Mouse (Mus musculus) lung, embryonic 16.5 days (tissue): Measurements from ENCODE around the gene Acp6. TPM values are rescaled to one million over a fixed set of nuclear protein-coding genes. Genes with fewer than 3 reads are reported as not detected.

Experiments used
- ATAC-seq: fragments of 200-750 bp; cut with Nextera tagmentation; 2 replicates; pipeline ENCODE4 v1.8.0; 2017; ENCODE audit warnings: low read depth, mild to moderate bottlenecking, moderate library complexity
- H3K27ac ChIP-seq: fragments of 300-500 bp; sonication (generic); 2 replicates; pipeline ENCODE4 v1.5.1; 2014; ENCODE audit warnings: mild to moderate bottlenecking, control low read depth, low read length
- H3K27me3 ChIP-seq: fragments of 300-500 bp; sonication (generic); 2 replicates; pipeline ENCODE4 v1.6.1; 2014; ENCODE audit warnings: low read depth, low read length, mixed read lengths; ENCODE audit not compliant: control insufficient read depth, insufficient read depth
- H3K36me3 ChIP-seq: fragments of 300-500 bp; sonication (generic); 2 replicates; pipeline ENCODE4 v1.6.1; 2014; ENCODE audit warnings: low read length; ENCODE audit not compliant: control insufficient read depth, insufficient read depth
- H3K4me1 ChIP-seq: fragments of 300-500 bp; sonication (generic); replicated peaks from 2 replicates; pipeline ENCODE4 v1.6.1; 2014; ENCODE audit warnings: low read length, mixed read lengths; ENCODE audit not compliant: control insufficient read depth, insufficient read depth
- H3K4me2 ChIP-seq: fragments of 300-500 bp; sonication (generic); 2 replicates; pipeline ENCODE4 v1.6.1; 2014; ENCODE audit warnings: low read depth, low read length, control low read depth
- H3K4me3 ChIP-seq: fragments of 300-500 bp; sonication (generic); 2 replicates; pipeline ENCODE4 v1.5.1; 2014; ENCODE audit warnings: mild to moderate bottlenecking, low read length, control low read depth
- H3K9ac ChIP-seq: fragments of 300-500 bp; sonication (generic); 2 replicates; pipeline ENCODE4 v1.6.1; 2014; ENCODE audit warnings: low read length, control low read depth
- H3K9me3 ChIP-seq: fragments of 300-500 bp; sonication (generic); 2 replicates; pipeline ENCODE4 v1.6.1; 2016; ENCODE audit warnings: low read length; ENCODE audit not compliant: control insufficient read depth
- WGBS: fragments of 180-500 bp; shearing (Covaris S2); extraction: QIAGEN DNeasy Blood & Tissue Kit; methylation state at CpG from one replicate; pipeline ENCODE4 v1.1.7; 2014; 5-methylcytosine and 5-hydroxymethylcytosine counted together
- polyA plus RNA-seq: library from polyadenylated mRNA; unstranded; fragments of >200 nt; fragmentation: Nextera tagmentation; extraction: Ambion mirVana; gene quantifications from 2 replicates; pipeline ENCODE4 v1.2.1, GENCODE M21; 2015

The Acp6 gene
- polyA plus RNA-seq, 1 experiment from 2014 or later: 52.3 TPM

DNA sequence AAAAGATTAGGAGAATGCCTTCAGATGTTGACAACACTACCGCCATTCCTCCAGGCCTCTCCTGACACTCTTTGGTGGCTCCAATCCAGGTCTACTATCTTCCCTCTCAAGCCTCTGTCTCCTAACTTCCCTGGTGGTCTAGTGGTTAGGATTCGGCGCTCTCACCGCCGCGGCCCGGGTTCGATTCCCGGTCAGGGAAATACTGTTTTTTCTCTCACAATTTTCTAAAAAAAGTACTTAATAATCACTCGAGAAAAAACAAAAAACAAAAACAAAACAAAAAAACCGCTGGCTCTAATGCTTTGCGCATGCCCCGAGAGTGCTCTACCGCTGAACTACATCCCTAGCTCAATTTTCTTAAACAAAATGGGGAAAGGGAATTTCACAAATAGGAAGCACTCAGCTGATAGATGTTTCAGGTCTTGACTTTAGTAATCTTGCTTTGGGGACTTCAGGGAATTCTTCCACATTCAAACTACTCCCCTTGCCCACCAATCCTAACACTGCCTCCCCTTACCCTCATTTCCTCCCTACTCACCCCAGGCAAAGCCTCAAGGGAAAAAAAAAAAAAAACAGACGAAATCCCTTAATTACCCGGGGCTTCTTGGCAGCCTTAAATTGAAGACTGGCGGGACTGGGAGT, 498 bp upstream of the Acp6 start:
- peak; percentile 46 for ATAC-seq
- H3K4me3 ChIP-seq: peak overlapping the region; percentile 76
- peak overlapping the region; percentile 58 for H3K9ac ChIP-seq
- H3K27ac ChIP-seq: peak overlapping the region; percentile 62
- peaks cover 10% of the 10 kb centered on the region; the same call in 1 of the 2 replicates for H3K4me1 ChIP-seq
- under 1% methylated on average over 17 of the region's 17 CpGs for WGBS
- H3K27me3 ChIP-seq: no peaks in the 10 kb centered on the region
- no peaks in the 10 kb centered on the region for H3K9me3 ChIP-seq
- no peaks in the 10 kb centered on the region for H3K36me3 ChIP-seq
- H3K4me2 ChIP-seq: peak overlapping the region; percentile 51

DNA sequence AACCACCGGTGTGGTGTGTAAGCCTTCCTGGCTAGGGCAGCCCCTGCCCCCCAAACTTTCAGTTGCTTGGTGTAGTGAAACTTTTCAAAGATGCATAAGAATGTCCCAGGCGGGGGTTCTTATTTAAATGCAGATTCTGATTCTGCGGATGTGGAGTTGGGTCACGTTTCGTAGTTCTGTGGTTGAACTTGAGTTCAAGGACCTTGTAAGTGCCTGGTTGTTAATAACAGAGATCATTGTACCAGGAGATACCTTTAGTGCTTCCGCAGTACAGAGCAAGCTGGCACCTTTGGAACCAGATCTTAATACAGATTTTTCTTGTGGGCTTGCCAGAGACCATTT, 903 bp downstream of the Acp6 start:
- ATAC-seq: no peak
- Histone ChIP-seq H3K4me3 (peak overlapping the region; percentile 76), H3K4me1 (peaks cover 10% of the 10 kb centered on the region; the same call in 1 of the 2 replicates), H3K27me3 (no peaks in the 10 kb centered on the region), H3K36me3 (no peaks in the 10 kb centered on the region), H3K4me2 (peak overlapping the region; percentile 80), H3K9me3 (no peaks in the 10 kb centered on the region), H3K9ac (peak overlapping the region; percentile 83), H3K27ac (peak overlapping the region; percentile 64)
- 10% methylated on average over 6 of the region's 6 CpGs for WGBS

DNA sequence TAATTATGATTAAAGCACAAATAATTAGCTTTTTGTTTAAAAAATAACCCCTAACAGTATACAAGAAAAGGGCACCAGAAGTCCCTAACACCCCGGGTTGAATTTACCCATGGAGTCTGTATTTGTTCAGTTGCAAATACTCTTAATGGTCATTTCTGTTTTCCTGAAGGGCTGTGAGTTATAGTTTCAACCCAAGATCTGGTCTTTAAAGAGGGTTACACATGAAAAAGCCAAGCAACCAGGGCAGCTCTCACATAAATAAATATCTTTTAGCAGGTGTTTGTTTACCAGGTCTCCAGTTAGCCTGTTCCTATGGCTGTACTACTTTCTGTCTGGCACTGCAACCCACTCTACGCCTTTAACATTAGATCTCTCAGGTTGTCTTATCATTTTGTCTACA, 1.4 kb downstream of the Acp6 start:
- H3K4me3 ChIP-seq: peak overlapping the region; percentile 76
- H3K27ac ChIP-seq: no peak overlapping the region
- ATAC-seq: no peak
- H3K9me3 ChIP-seq: no peaks in the 10 kb centered on the region
- H3K4me1 ChIP-seq: peaks cover 10% of the 10 kb centered on the region; the same call in 1 of the 2 replicates
- H3K4me2 ChIP-seq: peak overlapping the region; percentile 80; the same call in 1 of the 2 replicates
- WGBS: 69% methylated on average over 2 of the region's 2 CpGs
- H3K9ac ChIP-seq: no peak overlapping the region
- H3K27me3 ChIP-seq: no peaks in the 10 kb centered on the region
- H3K36me3 ChIP-seq: no peaks in the 10 kb centered on the region

DNA sequence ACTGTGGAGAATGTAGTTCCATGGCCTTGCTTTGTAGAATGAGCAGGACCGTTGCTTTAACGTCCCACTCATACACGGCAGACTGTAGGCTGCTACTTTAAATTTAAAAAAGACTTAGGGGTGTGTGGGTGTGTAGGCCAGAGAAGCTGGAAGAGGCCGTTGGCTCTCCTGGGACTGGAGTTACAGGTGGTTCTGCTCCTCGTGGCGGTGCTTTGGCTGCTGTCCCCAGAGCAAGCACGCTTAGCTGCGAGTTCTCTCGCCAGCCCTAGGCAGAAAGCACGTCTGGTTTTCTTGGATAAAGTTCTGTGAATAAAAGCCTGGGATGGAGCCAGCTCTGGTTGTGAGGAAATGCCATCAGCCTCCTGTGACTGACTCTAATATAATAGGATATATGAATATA, 2.3 kb downstream of the Acp6 start:
- no peak overlapping the region for H3K9ac ChIP-seq
- ATAC-seq: no peak
- H3K4me1 ChIP-seq: peaks cover 10% of the 10 kb centered on the region; the same call in 1 of the 2 replicates
- H3K9me3 ChIP-seq: no peaks in the 10 kb centered on the region
- H3K4me2 ChIP-seq: peak overlapping the region; percentile 24; the same call in 1 of the 2 replicates
- 38% methylated on average over 10 of the region's 10 CpGs for WGBS
- H3K27me3 ChIP-seq: no peaks in the 10 kb centered on the region
- H3K27ac ChIP-seq: no peak overlapping the region
- H3K4me3 ChIP-seq: no peak overlapping the region
- H3K36me3 ChIP-seq: no peaks in the 10 kb centered on the region

DNA sequence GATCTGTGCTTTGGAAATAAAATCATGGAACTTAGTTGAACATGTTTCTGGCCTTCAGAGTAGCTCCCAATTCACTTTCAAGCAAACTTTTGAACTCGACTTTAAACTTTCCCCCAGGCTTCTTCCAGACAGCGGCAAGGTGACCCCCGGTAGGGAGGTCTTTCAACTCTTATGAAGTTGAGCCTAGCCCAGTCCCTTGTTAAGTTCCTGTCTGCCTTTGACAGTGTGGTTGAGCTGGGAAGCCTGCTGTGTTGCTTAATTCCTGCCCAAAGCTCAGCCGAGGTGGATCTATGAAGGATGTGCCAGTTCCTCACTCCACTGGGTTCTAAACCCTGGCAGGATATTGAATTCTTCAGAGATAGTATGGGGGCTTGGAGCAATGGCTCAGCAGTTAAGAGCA, 3.2 kb downstream of the Acp6 start:
- Histone ChIP-seq H3K9ac (no peak overlapping the region), H3K36me3 (no peaks in the 10 kb centered on the region), H3K27ac (no peak overlapping the region), H3K4me3 (no peak overlapping the region), H3K27me3 (no peaks in the 10 kb centered on the region), H3K4me2 (no peak overlapping the region), H3K9me3 (no peaks in the 10 kb centered on the region), H3K4me1 (peaks cover 10% of the 10 kb centered on the region; the same call in 1 of the 2 replicates)
- 65% methylated on average over 4 of the region's 4 CpGs for WGBS
- ATAC-seq: no peak

DNA sequence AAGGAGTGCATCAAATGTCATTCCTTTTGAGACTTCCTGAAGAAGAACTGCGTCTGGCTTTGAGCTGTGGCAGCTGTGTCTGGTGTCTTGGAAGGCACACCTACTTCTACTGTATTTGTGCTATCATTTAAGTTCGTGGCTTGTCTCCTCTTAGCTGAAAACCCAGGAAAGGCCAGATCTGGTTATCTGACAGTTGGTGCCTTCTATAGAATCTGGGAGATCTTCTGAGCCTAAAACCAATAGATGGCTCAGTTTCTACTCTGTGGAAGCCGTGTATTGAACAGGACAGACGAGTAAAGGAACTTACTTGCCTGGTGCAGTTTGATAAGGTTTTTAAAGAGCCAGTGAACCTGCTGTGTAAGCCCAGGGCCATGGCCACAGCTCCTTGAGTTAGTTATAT, 5.9 kb downstream of the Acp6 start:
- 62% methylated on average over 4 of the region's 4 CpGs for WGBS
- H3K4me1 ChIP-seq: peaks cover 9% of the 10 kb centered on the region; the same call in 1 of the 2 replicates

DNA sequence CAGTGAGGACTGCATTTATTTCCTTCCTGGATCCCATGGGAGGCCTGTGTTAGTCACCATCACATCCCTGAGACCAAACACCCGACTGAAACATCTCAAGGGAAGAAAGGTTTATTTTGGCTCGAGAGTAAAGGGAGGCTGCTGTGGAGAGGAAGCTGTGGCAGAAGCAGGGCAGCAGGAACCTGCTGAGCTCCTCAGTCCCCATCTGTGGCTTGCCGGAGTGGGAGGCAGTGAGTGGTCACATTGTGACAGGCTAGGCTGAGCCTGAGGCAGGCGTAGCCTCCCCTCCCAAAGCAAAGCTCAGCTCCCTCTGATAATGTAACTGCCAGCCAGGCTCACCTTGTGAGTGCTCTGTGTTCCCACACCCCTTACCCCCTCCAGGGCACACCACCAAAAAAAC, 8.5 kb downstream of the Acp6 start:
- H3K9me3 ChIP-seq: no peaks in the 10 kb centered on the region
- H3K27me3 ChIP-seq: no peaks in the 10 kb centered on the region
- no peak overlapping the region for H3K4me2 ChIP-seq
- peaks cover 4% of the 10 kb centered on the region; the same call in 1 of the 2 replicates for H3K36me3 ChIP-seq
- WGBS: 63% methylated on average over 4 of the region's 4 CpGs
- H3K4me1 ChIP-seq: no peaks in the 10 kb centered on the region
- H3K4me3 ChIP-seq: no peak overlapping the region
- no peak for ATAC-seq
- H3K9ac ChIP-seq: no peak overlapping the region
- no peak overlapping the region for H3K27ac ChIP-seq

More for the DNA sequence above, 5.9 kb downstream of the Acp6 start:
- Histone ChIP-seq H3K27me3 (no peaks in the 10 kb centered on the region), H3K9me3 (no peaks in the 10 kb centered on the region), H3K9ac (no peak overlapping the region), H3K36me3 (peaks cover 3% of the 10 kb centered on the region; the same call in 1 of the 2 replicates), H3K4me3 (no peak overlapping the region), H3K4me2 (no peak overlapping the region), H3K27ac (no peak overlapping the region)
- no peak for ATAC-seq

DNA sequence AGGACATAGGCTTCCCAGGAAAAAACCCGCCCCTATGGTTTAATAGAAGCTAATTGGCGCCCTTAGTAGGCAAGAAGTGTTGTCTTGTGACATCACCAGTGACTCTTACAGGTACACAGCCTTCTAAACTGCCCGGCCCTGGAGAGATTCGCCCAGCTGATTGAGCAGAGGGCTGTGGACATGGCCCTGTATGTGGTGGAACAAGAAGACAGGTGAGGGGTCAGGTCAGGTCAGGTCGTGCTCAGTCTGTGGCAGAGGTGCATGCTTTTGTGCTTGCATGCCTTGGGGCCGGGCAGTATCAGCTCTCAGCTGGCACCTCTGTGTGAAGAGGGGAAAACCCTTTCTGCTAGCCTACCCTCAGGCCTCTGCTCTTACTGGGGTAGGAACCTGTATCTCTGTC, 13.0 kb downstream of the Acp6 start:
- no peaks in the 10 kb centered on the region for H3K9me3 ChIP-seq
- ATAC-seq: no peak
- H3K4me1 ChIP-seq: no peaks in the 10 kb centered on the region
- H3K9ac ChIP-seq: no peak overlapping the region
- H3K36me3 ChIP-seq: peaks cover 6% of the 10 kb centered on the region; the same call in 1 of the 2 replicates
- no peaks in the 10 kb centered on the region for H3K27me3 ChIP-seq
- H3K4me3 ChIP-seq: no peak overlapping the region
- H3K27ac ChIP-seq: no peak overlapping the region
- no peak overlapping the region for H3K4me2 ChIP-seq
- 71% methylated on average over 6 of the region's 6 CpGs for WGBS

DNA sequence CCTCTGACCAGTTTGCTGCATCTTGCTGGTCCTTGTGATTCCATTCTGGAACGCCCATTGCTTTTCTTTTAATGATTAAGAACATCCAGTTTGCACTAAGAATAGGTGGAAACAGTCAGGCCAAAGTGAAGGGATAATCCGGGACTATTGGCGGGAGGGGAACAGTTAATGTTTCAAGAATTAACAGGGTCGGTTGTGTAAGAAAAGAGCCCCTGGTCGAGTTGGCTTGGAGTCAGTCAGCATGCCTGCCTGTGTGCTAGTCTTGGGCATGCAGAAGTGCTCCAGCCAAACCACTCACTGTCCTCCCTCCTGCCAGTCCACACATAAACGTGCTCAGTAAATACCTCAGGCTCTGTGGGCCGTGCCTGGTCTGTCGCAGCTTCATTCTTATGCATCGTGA, 13.7 kb downstream of the Acp6 start:
- Histone ChIP-seq H3K27me3 (no peaks in the 10 kb centered on the region), H3K9ac (no peak overlapping the region), H3K4me3 (no peak overlapping the region), H3K27ac (no peak overlapping the region), H3K9me3 (no peaks in the 10 kb centered on the region), H3K4me2 (no peak overlapping the region), H3K4me1 (no peaks in the 10 kb centered on the region), H3K36me3 (peaks cover 11% of the 10 kb centered on the region; the same call in 1 of the 2 replicates)
- 69% methylated on average over 9 of the region's 9 CpGs for WGBS
- no peak for ATAC-seq
